Mouse (Mus musculus) layer of hippocampus, postnatal 36 days (tissue): ENCODE results near the gene Tigar. TPM values are rescaled to one million over a fixed set of nuclear protein-coding genes. Genes with fewer than 3 reads are reported as not detected.

Experiments
- DNase-seq, 2 experiments: peaks; one replicate each; pipeline ENCODE4 v3.0.0; 2022
- total RNA-seq, 2 experiments: library from RNA; stranded (reverse); gene quantifications; 2 replicates each; pipeline ENCODE4 v1.2.3; 2021

The Tigar gene
- total RNA-seq, result 10 to 100 TPM; 27.6 to 31.7 TPM

DNA sequence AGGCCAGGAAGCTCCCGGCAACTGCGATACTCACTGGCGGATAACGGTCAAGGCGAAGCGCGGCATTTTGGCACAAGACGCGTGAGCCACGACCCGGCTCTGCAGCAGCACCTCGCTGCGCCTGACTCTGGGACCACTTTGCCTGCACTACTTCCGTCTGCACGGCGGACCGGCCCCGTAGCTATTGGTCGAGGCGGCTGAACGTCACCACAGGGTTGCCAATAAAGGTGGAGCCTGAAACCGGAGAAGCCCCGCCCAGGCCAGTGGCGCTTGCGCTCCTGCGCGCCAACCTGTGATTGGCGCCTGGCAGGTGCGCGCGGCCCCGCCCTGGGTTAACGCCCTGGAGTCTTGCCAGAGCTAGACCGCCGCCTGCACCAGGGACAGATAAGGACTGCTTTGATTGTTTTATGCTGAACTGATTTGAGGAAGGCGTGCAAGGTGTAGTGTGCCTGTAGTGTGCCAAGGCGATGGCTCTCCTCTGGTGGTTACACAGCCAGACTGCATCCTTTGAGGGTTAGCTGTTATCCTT lies at the start of gene Tigar:
Tigar (minus strand) TSS at position 156 of the 529 bp plus-strand sequence.
- DNase-seq, result peak; percentile 93 to 94

DNA sequence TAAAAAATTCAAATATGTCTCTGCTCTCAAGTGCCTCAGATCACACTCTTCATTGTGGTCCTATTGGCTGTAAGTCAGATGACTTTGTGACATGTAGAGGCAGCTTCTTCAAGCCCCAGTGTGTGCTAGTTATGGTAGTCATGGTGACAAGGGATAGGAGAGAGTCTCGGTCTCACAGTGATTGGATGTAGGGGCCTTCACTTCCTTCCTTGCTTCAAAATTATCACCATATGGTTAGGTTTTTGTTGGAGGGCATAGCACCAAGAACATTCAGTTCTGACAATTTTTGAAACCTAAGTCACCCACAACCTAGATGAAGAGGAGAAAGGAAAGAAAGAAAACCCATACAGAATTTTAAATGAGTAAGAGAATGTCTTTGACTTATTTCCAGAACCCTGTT lies 48.0 kb upstream of the Tigar start:
- DNase-seq, result no peak

DNA sequence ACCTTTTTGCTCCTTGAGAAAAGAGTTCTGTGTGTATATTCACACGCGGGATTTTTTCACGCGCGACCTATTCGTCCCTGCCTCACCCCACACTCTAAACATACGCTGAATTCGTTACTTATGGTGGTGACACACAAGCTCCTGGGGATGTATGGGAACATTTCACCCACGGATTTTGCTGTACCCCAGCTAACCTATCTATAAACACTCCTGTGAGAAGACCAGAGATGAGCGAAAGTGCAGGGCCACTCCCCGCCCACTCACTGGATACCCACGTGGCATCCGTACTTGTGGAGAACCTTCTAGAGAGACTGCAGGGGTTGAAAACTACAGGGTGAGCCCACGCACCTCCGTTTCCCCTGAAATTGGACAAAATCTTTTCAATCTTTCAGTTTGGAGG lies 46.1 kb upstream of the Tigar start:
- no peak for DNase-seq

GRCm38 (mm10) chr6:127154708-127155268 lies 45.4 kb upstream of the Tigar start:
- DNase-seq, result no peak

DNA sequence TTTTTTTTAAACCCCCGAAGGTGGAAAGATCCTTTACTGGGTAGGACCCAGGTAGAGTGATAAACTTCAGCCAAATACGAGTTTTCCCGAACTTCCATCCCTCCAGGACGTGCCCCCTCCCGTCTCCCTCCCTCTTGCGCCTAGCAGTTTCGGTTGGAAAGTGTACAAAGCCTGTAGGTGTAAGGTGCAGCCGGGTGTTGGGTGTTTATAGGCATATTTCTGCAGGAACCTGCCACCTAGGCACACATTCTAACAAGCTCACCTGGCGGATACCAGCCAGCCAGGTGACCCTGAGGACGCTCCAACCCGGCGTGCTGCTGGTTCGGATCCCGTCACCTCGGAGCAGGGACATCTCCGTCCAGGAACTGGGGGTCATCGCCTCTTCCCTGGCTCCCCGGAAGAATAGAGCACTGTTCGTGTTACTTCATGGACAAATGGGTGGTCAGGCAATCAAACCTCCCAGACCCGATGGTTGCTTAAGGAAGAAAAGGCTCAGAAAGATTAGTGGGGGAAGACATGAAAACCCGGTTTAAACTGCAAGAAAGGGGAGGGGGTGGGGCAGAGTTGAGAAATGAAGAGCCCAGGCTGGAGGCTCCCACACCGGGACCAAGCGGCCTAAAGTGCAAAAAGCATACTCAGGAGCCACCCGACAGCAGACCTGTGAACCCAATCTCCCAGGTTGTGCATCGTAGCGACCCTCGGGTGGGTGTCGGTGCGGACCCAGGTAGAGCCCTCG lies 44.8 kb upstream of the Tigar start:
- DNase-seq, result no peak

GRCm38 (mm10) chr6:127153296-127153800 lies 44.0 kb upstream of the Tigar start:
- DNase-seq, result no peak

DNA sequence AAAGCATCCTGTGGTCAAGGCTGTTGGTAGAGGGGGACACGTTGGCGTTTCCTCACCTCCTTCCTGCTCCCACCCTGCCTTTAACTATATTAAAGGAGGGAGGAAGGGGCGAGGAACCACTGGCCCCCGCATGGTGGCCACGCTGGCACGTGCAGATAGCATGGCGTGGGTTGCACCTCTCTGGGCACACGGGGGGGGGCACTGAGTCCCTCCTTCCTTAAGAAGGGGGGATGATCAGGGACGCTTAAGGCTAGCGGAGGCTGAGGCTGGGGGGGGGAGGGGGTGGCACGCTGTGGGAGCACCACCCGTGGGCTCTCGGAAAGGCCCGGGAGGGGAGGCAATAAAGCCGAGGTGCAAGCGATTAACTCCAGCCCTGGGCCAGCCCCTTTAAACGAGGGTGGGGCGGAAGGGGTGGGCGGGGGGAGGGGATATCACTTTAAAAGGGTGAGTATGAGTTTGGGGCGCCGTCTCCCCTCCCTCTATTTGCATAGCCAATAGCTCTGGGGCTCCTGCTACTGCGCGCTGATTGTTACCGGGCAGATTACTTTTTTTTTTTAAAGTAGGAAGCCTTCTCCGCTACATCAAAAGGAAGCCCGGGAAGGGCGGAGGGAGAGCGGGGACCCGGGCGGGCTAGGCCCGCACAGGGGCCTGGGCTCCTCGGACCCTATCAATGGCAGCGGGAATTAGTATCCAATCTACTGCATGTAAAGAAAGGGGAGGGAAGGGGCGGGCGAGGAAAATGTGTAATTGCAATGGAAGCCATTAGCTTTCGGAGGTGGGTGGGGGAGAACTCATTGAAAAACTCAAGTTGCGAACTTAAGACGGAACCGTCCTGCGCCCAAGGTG lies 43.0 kb upstream of the Tigar start, which contains the start of gene Ccnd2:
Ccnd2 (minus strand) TSS at position 88 of the 846 bp plus-strand sequence.
- peak in 1 of 2 experiments; percentile 55 for DNase-seq

- no peak for DNase-seq
Measured at GRCm38 (mm10) chr6:127151565-127152105, 42.3 kb upstream of the Tigar start.

DNA sequence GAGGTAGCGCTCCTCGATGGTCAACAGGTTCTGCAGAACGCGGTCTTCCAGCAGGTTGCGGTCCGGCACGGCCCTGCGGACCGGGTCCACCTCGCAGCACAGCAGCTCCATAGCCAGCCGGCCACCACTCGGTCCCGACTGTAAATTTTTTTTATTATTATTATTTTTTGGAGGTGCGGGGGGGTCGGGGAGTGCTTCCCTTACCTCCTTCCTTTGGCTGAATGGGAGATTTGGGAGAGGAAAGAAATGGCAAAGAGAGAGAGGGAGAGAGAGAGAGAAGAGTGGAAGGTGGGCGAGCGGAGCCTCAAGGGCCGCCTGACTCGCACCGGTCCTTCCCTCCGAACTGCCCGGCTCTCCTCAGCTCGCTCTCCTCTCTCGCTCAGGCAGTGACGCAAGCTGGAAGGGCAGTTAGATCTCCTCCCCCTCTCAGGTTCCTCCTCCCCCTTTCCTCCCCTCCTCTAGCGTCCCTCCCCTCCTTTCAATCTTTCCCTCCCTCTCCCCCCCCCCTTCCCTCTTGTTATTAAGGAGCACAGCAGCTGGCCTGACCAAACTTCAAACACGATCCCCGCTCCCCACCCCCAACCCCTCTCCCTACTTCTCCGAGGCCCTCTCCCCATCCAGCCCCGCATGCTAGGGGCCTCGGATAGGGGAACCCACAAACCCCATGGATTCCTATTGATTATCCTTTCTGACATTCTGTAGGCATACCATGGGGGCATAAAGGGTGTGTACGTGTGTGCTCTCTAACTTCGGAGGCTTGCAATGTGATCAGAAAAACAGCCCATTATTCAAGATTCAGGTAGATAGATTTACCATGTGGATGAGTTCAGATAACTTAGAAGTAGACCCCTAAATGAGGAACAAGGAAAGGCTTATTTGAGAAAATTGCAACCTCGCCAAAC lies 41.6 kb upstream of the Tigar start:
- peak in 1 of 2 experiments; percentile 67 for DNase-seq

GRCm38 (mm10) chr6:127149944-127150662 lies 40.7 kb upstream of the Tigar start:
- DNase-seq, result no peak

DNA sequence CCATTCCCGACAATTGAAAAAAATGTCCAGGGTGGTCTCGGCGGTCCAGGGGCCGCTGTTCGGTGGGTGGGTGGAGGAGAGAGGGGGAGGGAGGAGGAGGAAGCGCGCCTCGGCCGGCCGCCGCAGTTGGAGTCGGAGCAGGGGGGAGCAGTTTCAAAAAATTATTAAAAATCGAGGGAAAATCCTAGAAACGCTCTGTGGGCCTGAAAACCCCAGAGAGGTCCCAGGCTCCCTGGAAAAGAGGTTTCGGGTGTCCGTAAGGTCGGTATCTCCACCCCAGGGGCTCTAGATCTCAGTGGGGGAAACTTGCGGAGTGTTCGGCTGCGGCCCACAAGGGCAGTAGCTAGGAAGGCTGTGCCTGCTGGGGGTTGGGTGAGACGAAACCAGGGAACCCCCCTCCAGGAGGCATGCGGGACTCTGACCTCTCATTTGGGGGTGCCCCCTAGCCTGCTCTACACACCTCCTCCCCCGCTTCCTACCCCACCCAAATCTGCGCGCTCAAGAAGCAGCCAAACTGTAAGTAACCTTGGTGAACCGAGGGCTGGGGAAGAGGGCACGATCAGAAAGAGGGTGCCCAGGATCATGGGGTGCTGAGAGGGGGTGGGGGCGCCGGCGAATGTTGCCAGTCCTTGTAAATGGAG lies 40.1 kb upstream of the Tigar start:
- no peak for DNase-seq

- no peak for DNase-seq
Measured at GRCm38 (mm10) chr6:127148526-127149302, 39.4 kb upstream of the Tigar start.

GRCm38 (mm10) chr6:127147665-127148064 lies 38.3 kb upstream of the Tigar start:
- peak; percentile 79 to 84 for DNase-seq

DNA sequence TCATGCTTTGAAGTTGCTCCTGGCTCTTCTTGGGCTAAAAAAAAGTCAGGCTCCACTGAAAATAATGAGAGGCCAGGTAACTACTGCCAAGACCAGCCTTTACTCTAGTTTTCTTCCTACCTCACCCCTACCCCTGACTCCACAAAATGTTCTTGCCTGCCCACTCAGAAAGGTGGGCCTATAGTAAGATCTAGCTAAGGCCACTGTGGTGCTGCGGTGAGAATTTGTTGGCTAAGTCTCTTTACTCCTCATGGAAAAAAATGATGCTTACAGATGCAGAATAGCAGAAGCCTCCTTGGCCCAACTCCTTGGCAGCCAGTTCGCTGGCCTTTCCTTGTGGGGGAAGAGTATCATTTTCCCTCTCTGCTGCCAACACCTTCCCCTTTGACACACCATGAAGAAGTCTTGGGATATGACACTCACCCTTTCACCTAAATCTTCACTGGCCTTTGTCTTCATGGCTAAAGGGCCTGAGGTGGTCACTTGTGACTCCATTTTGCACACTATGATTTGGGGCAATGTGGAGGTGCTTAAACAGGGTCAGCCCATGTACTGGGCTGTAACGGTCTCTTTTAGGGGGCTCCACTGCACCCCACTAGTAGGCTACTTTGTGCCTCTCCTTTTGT lies 37.1 kb upstream of the Tigar start:
- DNase-seq, result no peak

GRCm38 (mm10) chr6:127145464-127146190 lies 36.3 kb upstream of the Tigar start:
- no peak for DNase-seq

DNA sequence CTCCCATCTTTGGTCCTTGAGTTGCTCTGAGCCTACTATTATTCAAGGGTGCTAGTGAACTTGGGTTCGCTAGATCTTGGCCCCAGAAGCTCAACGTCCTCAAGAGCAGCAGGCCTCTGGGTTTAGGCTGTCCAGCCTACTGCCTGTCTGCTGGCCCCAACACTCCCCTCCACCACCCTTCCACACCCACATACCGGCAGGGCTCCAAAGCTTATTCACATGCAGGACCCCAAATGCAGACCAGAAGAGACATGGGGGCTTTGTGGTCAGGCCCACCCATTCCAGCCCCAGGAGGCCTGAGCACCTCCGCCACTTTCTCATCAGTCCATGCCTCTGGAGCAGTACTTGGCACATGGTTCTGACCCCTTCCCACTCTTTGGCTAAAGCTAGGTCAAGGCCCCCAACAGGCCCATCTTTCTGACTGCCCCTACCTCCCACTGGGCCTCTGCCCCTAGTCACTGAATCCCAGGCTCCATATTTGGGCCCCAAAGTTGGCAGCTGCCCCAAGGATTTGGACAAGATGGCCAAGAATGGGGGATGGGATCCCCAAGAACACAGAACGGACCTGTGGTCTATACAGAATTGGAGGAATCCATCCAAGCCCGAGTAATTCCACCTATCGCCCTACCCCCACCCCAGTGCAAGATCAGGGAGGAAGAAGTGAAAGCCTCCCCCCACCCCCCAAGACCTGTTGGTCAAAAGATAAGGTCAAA lies 34.4 kb upstream of the Tigar start:
- DNase-seq, result no peak

DNA sequence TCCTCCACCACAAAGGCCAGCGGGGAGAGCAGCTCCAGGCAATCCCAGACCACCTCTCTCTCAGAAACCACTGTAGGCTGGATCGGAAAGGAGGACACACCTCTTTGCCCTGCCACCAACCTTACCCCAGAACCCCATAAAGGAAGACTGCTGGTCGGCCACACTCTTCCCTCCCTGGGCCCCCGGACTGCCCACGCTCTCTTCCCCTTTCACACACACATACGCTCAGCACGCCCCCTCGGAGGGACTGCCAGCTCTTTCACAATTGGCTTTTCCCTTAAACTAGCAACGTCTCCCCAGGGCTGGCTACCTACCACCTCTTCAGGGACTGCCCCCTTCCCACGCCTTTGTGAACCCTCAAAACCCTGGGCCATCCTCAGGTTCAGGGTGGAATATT lies 33.8 kb upstream of the Tigar start:
- no peak for DNase-seq
